Mouse (Mus musculus): ENCODE measurements around the gene Ist1. TPM values are rescaled to one million over a fixed set of nuclear protein-coding genes. Genes with fewer than 3 reads are reported as not detected.

The Ist1 gene
- polyA plus RNA-seq, 1 experiment from 2014 or later: 96.0 TPM

DNA sequence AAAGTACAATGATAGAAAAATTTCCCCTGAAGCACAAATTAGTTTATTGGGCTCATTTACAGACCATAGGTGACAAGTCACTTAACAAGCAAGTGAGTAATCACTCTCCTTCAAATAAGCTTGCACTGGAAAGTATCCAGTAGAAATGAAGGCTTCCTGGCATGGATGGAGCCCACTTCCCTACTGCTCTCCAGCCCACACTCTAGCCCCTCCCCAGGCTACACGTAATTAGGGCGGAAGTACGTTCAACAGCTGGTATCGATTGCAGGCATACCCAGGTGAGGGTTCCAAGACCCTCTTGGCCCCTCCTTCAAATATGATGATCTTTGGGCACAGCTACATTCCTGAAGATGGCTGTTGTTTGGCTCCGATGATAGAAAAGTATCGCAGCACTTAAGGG, 1.1 kb upstream of the Ist1 start:
- peak overlapping the region; percentile 82 for H3K4me2 ChIP-seq (replicated peaks; ENCODE audit: low read depth)
- WGBS: 54% methylated on average over 6 of the region's 6 CpGs
- ATAC-seq (ENCODE audit: low FRiP score, low TSS enrichment) (no peak), DNase-seq (ENCODE audit: low spot score) (no peak)
- no peaks in the 10 kb centered on the region for H3K9me3 ChIP-seq (ENCODE audit: control insufficient read depth, low read length)
- peak overlapping the region; percentile 70; the same call in 1 of the 2 replicates for H3K9ac ChIP-seq (ENCODE audit: low read length)
- no peaks in the 10 kb centered on the region for H3K27me3 ChIP-seq (ENCODE audit: control insufficient read depth, insufficient read depth, low read length)
- peaks cover 9% of the 10 kb centered on the region for H3K4me1 ChIP-seq (replicated peaks; ENCODE audit: control insufficient read depth, insufficient read depth)
- H3K4me3 ChIP-seq (ENCODE audit: low read depth, low read length): peak overlapping the region; percentile 99; the same call in 1 of the 2 replicates
- TF ChIP-seq CTCF (IDR thresholded peaks at IDR 0.05; ENCODE audit: low read depth): no peak
- no peak for TF ChIP-seq EP300 (optimal IDR thresholded peaks at IDR 0.05)
- no peaks in the 10 kb centered on the region for H3K36me3 ChIP-seq (ENCODE audit: control insufficient read depth, insufficient read depth, low read length)
- H3K27ac ChIP-seq (replicated peaks): peak overlapping the region; percentile 93

GRCm38 (mm10) chr8:109692443-109693145, 466 bp downstream of the Ist1 start:
- Histone ChIP-seq H3K27ac (replicated peaks) (peak overlapping the region; percentile 92), H3K9me3 (ENCODE audit: control insufficient read depth, low read length) (no peaks in the 10 kb centered on the region), H3K4me2 (replicated peaks; ENCODE audit: low read depth) (peak overlapping the region; percentile 49), H3K4me1 (replicated peaks; ENCODE audit: control insufficient read depth, insufficient read depth) (peaks cover 9% of the 10 kb centered on the region), H3K27me3 (ENCODE audit: control insufficient read depth, insufficient read depth, low read length) (no peaks in the 10 kb centered on the region), H3K4me3 (ENCODE audit: low read depth, low read length) (peak overlapping the region; percentile 99), H3K36me3 (ENCODE audit: control insufficient read depth, insufficient read depth, low read length) (no peaks in the 10 kb centered on the region), H3K9ac (ENCODE audit: low read length) (peak overlapping the region; percentile 98)
- ATAC-seq (ENCODE audit: low FRiP score, low TSS enrichment) (peak; percentile 81), DNase-seq (ENCODE audit: low spot score) (peak; percentile 80)
- no peak for TF ChIP-seq EP300 (optimal IDR thresholded peaks at IDR 0.05)
- no peak for TF ChIP-seq CTCF (IDR thresholded peaks at IDR 0.05; ENCODE audit: low read depth)
- 2% methylated on average over 38 of the region's 38 CpGs for WGBS

DNA sequence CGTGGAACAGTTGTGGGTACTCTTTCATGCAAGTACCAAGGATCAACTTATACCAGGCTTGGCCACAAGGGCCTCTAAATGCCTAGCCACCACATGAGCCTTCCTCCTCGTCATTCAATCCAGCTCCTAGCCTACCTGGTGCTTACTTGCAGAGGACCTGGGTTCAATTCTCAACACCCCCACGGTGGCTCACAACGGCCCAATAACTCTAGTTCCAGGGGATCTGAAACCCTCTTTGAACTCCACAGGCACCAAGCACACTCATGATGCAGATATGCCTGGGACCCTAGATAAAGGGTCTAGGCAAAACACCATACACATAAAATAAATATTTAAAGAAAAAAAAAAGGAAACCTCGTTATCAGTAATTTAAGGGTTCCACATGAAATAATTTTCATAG, 1.3 kb downstream of the Ist1 start:
- 34% methylated on average over 5 of the region's 5 CpGs for WGBS
- no peak for ATAC-seq (ENCODE audit: low FRiP score, low TSS enrichment)

GRCm38 (mm10) chr8:109687248-109687647, 5.8 kb downstream of the Ist1 start:
- no peak overlapping the region for H3K27ac ChIP-seq (replicated peaks)
- WGBS: 82% methylated on average over 5 of the region's 5 CpGs

More for the DNA sequence above, 1.3 kb downstream of the Ist1 start:
- peak; percentile 38 for DNase-seq (ENCODE audit: low spot score)
- Histone ChIP-seq H3K4me3 (ENCODE audit: low read depth, low read length) (peak overlapping the region; percentile 99), H3K9me3 (ENCODE audit: control insufficient read depth, low read length) (no peaks in the 10 kb centered on the region), H3K27ac (replicated peaks) (no peak overlapping the region), H3K9ac (ENCODE audit: low read length) (no peak overlapping the region), H3K4me2 (replicated peaks; ENCODE audit: low read depth) (peak overlapping the region; percentile 49), H3K36me3 (ENCODE audit: control insufficient read depth, insufficient read depth, low read length) (no peaks in the 10 kb centered on the region), H3K4me1 (replicated peaks; ENCODE audit: control insufficient read depth, insufficient read depth) (peaks cover 9% of the 10 kb centered on the region), H3K27me3 (ENCODE audit: control insufficient read depth, insufficient read depth, low read length) (no peaks in the 10 kb centered on the region)
- no peak for TF ChIP-seq EP300 (optimal IDR thresholded peaks at IDR 0.05)
- TF ChIP-seq CTCF (IDR thresholded peaks at IDR 0.05; ENCODE audit: low read depth): peak; percentile 46

GRCm38 (mm10) chr8:109682120-109682519, 10.9 kb downstream of the Ist1 start:
- Histone ChIP-seq H3K9ac (ENCODE audit: low read length) (no peak overlapping the region), H3K4me2 (replicated peaks; ENCODE audit: low read depth) (no peak overlapping the region), H3K36me3 (ENCODE audit: control insufficient read depth, insufficient read depth, low read length) (peaks cover 19% of the 10 kb centered on the region), H3K27ac (replicated peaks) (no peak overlapping the region), H3K4me3 (ENCODE audit: low read depth, low read length) (no peak overlapping the region), H3K9me3 (ENCODE audit: control insufficient read depth, low read length) (no peaks in the 10 kb centered on the region), H3K27me3 (ENCODE audit: control insufficient read depth, insufficient read depth, low read length) (no peaks in the 10 kb centered on the region), H3K4me1 (replicated peaks; ENCODE audit: control insufficient read depth, insufficient read depth) (no peaks in the 10 kb centered on the region)
- ATAC-seq (ENCODE audit: low FRiP score, low TSS enrichment) (no peak), DNase-seq (ENCODE audit: low spot score) (no peak)
- TF ChIP-seq EP300 (optimal IDR thresholded peaks at IDR 0.05) (no peak), CTCF (IDR thresholded peaks at IDR 0.05; ENCODE audit: low read depth) (no peak)
- 89% methylated on average over 5 of the region's 5 CpGs for WGBS

More at GRCm38 (mm10) chr8:109687248-109687647, 5.8 kb downstream of the Ist1 start:
- Histone ChIP-seq H3K9me3 (ENCODE audit: control insufficient read depth, low read length) (no peaks in the 10 kb centered on the region), H3K4me2 (replicated peaks; ENCODE audit: low read depth) (no peak overlapping the region), H3K9ac (ENCODE audit: low read length) (no peak overlapping the region), H3K27me3 (ENCODE audit: control insufficient read depth, insufficient read depth, low read length) (no peaks in the 10 kb centered on the region), H3K4me3 (ENCODE audit: low read depth, low read length) (no peak overlapping the region), H3K36me3 (ENCODE audit: control insufficient read depth, insufficient read depth, low read length) (peaks cover 4% of the 10 kb centered on the region), H3K4me1 (replicated peaks; ENCODE audit: control insufficient read depth, insufficient read depth) (peaks cover 5% of the 10 kb centered on the region)
- no peak for TF ChIP-seq EP300 (optimal IDR thresholded peaks at IDR 0.05)
- no peak for TF ChIP-seq CTCF (IDR thresholded peaks at IDR 0.05; ENCODE audit: low read depth)
- no peak for DNase-seq (ENCODE audit: low spot score)
- no peak for ATAC-seq (ENCODE audit: low FRiP score, low TSS enrichment)

DNA sequence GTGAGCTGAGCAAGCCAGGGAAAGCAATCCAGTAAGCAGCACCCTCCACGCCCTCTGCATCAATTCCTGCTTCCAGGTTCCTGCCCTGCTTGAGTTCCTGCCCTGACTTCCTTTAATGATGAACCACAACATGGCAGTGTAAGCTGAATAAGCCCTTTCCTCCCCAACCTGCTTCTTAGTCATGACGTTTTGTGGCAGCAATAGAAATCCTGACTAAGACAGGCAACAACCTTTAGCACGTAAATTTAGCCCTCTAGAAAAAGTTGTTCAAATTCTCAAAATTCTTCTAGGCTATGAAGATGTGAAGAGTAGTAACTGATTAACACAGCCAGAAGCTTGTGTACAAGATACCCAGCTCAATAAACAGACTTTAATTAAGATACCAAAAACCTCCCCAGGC, 11.5 kb downstream of the Ist1 start:
- no peak overlapping the region for H3K4me2 ChIP-seq (replicated peaks; ENCODE audit: low read depth)
- no peak overlapping the region for H3K27ac ChIP-seq (replicated peaks)
- WGBS: 65% methylated on average over 3 of the region's 3 CpGs
- DNase-seq (ENCODE audit: low spot score) (no peak), ATAC-seq (ENCODE audit: low FRiP score, low TSS enrichment) (no peak)
- H3K4me3 ChIP-seq (ENCODE audit: low read depth, low read length): no peak overlapping the region
- H3K36me3 ChIP-seq (ENCODE audit: control insufficient read depth, insufficient read depth, low read length): peaks cover 21% of the 10 kb centered on the region
- no peaks in the 10 kb centered on the region for H3K27me3 ChIP-seq (ENCODE audit: control insufficient read depth, insufficient read depth, low read length)
- H3K9ac ChIP-seq (ENCODE audit: low read length): no peak overlapping the region
- H3K9me3 ChIP-seq (ENCODE audit: control insufficient read depth, low read length): no peaks in the 10 kb centered on the region
- no peaks in the 10 kb centered on the region for H3K4me1 ChIP-seq (replicated peaks; ENCODE audit: control insufficient read depth, insufficient read depth)
- TF ChIP-seq EP300 (optimal IDR thresholded peaks at IDR 0.05) (no peak), CTCF (IDR thresholded peaks at IDR 0.05; ENCODE audit: low read depth) (no peak)
